Mouse (Mus musculus): ENCODE measurements around the gene Arhgap20. TPM values are rescaled to one million over a fixed set of nuclear protein-coding genes. Genes with fewer than 3 reads are reported as not detected.

The Arhgap20 gene
- polyA plus RNA-seq, 1 experiment: not detected

DNA sequence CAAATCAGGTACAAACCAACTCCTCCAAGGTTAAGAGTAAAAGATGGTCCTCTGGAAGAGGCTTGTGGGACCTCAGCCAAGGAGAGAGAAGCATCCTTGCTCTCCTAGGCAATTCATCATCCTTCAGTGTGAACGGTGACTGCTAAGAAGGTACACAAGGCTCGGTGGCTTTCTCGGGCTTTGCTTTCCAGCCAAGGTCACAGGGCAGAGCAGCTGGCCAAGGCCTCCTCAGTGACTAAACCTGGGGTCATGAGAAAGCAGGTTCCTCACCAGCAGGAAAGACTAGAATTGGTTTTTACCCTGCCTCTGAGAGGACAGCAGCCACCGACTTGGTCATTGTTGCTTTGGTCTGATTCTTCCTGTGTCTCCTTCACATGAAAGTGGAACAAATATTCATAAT lies 116.7 kb downstream of the Arhgap20 start:
- TF ChIP-seq POLR2A (IDR thresholded peaks at IDR 0.05; ENCODE audit: insufficient read depth, low read depth, low read length) (no peak), CTCF (IDR thresholded peaks at IDR 0.05; ENCODE audit: insufficient read depth, low read depth, low read length) (no peak)
- WGBS: 93% methylated on average over 4 of the region's 4 CpGs

DNA sequence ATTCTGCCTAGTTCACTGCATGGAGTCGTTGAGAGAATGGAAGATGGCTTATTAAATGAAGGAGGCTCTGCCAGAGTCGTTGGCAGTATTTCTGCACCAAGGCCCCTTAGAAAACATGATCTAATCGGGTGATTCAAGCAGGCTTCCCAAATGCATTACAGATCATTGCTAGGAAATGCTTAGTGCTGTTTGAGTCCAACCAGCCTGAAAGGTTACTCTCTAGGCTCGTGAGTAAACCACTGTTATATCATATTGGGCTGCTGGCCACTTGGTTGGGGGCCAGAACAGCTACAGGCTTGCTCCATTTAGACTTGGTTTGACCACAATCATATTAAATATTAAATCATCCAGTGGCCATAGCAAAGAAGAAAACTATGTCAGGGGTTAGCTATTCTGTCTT lies 118.2 kb downstream of the Arhgap20 start:
- Histone ChIP-seq H3K4me3 (ENCODE audit: insufficient read depth, low read depth, low read length) (no peak overlapping the region), H3K4me1 (ENCODE audit: control insufficient read depth, insufficient read depth, low read length) (peaks cover 3% of the 10 kb centered on the region; the same call in 1 of the 2 replicates), H3K27ac (ENCODE audit: insufficient read depth, low read depth, low read length) (no peak overlapping the region)
- WGBS: 36% methylated on average over 4 of the region's 4 CpGs
- TF ChIP-seq CTCF (IDR thresholded peaks at IDR 0.05; ENCODE audit: insufficient read depth, low read depth, low read length) (no peak), POLR2A (IDR thresholded peaks at IDR 0.05; ENCODE audit: insufficient read depth, low read depth, low read length) (no peak)

More for the DNA sequence above, 116.7 kb downstream of the Arhgap20 start:
- Histone ChIP-seq H3K4me3 (ENCODE audit: insufficient read depth, low read depth, low read length) (no peak overlapping the region), H3K4me1 (ENCODE audit: control insufficient read depth, insufficient read depth, low read length) (peaks cover 3% of the 10 kb centered on the region; the same call in 1 of the 2 replicates), H3K27ac (ENCODE audit: insufficient read depth, low read depth, low read length) (no peak overlapping the region)

DNA sequence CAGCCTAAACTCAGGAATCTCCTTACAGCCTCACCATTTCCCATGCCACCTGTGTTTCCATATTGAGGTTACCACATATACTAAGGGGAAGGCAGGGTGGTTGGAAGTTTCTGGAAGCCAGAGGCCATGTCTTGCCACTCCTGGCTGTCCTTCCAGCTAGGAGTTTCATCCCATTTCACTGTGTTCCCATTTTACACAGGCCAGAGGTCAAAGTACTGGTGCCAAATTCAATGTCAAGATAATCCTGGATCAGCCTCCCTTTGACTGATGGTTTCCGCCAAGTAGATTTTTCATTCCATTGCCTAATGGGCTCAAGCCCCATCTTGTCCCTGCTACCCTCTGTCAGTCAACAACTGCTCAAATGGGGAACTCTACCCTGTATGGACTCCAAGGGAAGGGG lies 127.8 kb downstream of the Arhgap20 start:
- WGBS: 97% methylated on average over 1 of the region's 1 CpGs
- TF ChIP-seq POLR2A (IDR thresholded peaks at IDR 0.05; ENCODE audit: insufficient read depth, low read depth, low read length) (no peak), CTCF (IDR thresholded peaks at IDR 0.05; ENCODE audit: insufficient read depth, low read depth, low read length) (no peak)
- H3K27ac ChIP-seq (ENCODE audit: insufficient read depth, low read depth, low read length): no peak overlapping the region
- H3K4me3 ChIP-seq (ENCODE audit: insufficient read depth, low read depth, low read length): no peak overlapping the region
- H3K4me1 ChIP-seq (ENCODE audit: control insufficient read depth, insufficient read depth, low read length): no peaks in the 10 kb centered on the region

Other genes starting within 250 kb of the Arhgap20 start
- not detected in 2 replicates for gene Fdx1, start 198.2 kb downstream of the Arhgap20 start, polyA plus RNA-seq (2012; ENCODE audit: insufficient read depth, insufficient read length, low replicate concordance, missing spikeins)